Mouse (Mus musculus): Measurements from ENCODE around the gene Wnk2. TPM values are rescaled to one million over a fixed set of nuclear protein-coding genes. Genes with fewer than 3 reads are reported as not detected.
"Not testable (repeated sequence)": the region's sequence is repeated elsewhere in the genome, so short reads cannot be mapped to it uniquely, and the experiment has no call there.

Wnk2 gene
- total RNA-seq, 2 experiments from 2014 or later, result 0.24 TPM; not detected in 1

- ATAC-seq (replicated peaks; ENCODE audit: low FRiP score, low TSS enrichment, poor library complexity, severe bottlenecking), result no peak
Observed at GRCm38 (mm10) chr13:49069393-49069792, 78.4 kb downstream of the Wnk2 start.

DNA sequence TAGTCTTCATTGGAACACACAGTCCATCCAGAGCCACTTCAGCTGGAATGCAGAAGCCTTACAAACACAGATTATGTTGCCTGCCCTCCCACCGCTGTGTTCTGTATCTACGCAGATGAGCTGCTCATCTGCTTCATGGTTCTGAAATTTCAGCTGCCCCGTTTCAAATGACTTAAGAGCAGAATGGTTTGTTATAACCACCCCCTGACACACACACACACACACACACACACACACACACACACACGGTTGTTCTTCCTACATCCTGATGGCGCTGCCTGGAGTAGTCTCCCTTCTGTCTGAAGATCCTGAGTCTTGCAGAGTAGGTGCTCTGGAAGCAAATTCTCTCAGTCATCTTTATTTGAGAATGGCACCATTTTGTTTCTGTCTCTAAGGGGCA lies 83.6 kb downstream of the Wnk2 start:
- ATAC-seq (replicated peaks; ENCODE audit: low FRiP score, low TSS enrichment, poor library complexity, severe bottlenecking), result no peak

DNA sequence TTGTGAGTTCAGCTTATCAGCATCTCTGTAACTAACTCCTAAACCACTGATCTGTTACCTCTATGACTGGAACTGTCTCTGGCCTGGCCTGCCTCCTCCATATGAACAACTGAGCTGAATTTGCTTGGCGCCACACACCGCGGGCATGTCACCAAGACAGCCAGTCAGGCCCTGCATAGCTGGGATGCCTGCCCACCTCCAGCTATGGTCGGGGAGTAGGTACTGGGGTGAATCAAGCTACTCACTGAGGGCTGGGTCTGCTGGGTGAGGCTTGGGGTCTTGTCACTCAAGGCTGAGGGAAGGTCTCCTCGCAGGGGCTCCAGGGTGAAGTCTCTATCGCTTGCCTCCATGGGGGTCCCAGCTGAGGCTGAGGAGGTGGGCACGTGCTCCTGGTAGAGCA lies 87.4 kb downstream of the Wnk2 start:
- no peak for ATAC-seq (replicated peaks; ENCODE audit: low FRiP score, low TSS enrichment, poor library complexity, severe bottlenecking)

- peak; percentile 59; the same call in 1 of the 2 replicates for ATAC-seq (replicated peaks; ENCODE audit: low FRiP score, low TSS enrichment, poor library complexity, severe bottlenecking)
Observed at GRCm38 (mm10) chr13:49058528-49058927, 89.3 kb downstream of the Wnk2 start.

- ATAC-seq (replicated peaks; ENCODE audit: low FRiP score, low TSS enrichment, poor library complexity, severe bottlenecking), result no peak
Observed at GRCm38 (mm10) chr13:49056304-49056703, 91.5 kb downstream of the Wnk2 start.

DNA sequence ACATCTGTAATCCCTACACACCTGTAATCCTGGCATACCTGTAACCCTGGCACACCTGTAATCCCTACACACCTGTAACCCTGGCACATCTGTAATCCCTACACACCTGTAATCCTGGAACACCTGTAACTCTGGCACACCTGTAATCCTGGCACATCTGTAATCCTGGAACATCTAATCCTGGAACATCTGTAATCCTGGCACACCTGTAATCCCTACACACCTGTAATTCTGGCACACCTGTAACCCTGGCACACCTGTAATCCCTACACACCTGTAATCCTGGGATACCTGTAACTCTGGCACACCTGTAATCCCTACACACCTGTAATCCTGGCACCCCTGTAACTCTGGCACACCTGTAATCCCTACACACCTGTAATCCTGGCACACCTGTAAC lies 93.1 kb downstream of the Wnk2 start:
- ATAC-seq (replicated peaks; ENCODE audit: low FRiP score, low TSS enrichment, poor library complexity, severe bottlenecking), result not testable (repeated sequence)

- ATAC-seq (replicated peaks; ENCODE audit: low FRiP score, low TSS enrichment, poor library complexity, severe bottlenecking), result no peak
Observed at GRCm38 (mm10) chr13:49053333-49053732, 94.5 kb downstream of the Wnk2 start.

- peak; percentile 64 for ATAC-seq (replicated peaks; ENCODE audit: low FRiP score, low TSS enrichment, poor library complexity, severe bottlenecking)
Observed at GRCm38 (mm10) chr13:49052512-49052911, 95.3 kb downstream of the Wnk2 start.

DNA sequence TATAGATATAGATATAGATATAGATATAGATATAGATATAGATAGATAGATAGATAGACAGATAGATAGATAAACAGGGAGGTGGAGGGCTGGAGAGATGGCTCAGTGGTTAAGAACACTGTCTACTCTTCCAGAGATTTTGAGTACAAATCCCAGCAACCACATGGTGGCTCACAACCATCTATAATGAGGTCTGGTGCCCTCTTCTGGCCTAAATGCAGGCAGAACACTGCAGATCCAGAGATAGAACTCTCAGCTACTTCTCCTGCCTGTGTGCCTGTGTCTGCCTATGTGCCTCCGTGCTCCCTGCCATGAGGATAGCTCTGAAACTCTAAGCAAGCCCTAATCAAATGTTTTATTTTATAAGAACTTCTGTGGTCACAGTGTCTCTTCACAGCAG lies 100.4 kb downstream of the Wnk2 start:
- ATAC-seq (replicated peaks; ENCODE audit: low FRiP score, low TSS enrichment, poor library complexity, severe bottlenecking), result no peak

DNA sequence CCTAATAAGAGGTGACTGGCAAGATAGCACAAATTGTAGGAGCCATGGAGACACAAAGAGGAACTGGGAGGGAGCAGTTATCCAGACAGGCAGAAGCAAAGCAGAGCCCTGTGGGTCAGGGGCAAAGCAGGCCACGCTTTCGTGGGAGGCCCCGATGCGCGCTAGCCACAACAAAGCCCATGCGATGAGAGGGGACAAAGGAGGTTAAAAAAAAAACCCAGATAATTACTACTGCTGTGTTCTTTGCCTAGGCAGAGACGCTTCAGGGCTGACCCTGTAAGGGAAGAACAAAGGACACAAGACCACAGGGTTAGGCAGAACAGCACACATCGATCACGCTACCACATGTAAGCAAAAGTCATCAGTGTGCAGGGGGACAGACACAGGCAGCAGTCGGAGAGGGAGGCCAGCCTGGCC lies 103.7 kb downstream of the Wnk2 start:
- ATAC-seq (replicated peaks; ENCODE audit: low FRiP score, low TSS enrichment, poor library complexity, severe bottlenecking), result no peak

GRCm38 (mm10) chr13:49042371-49042770 lies 105.4 kb downstream of the Wnk2 start:
- no peak for ATAC-seq (replicated peaks; ENCODE audit: low FRiP score, low TSS enrichment, poor library complexity, severe bottlenecking)

DNA sequence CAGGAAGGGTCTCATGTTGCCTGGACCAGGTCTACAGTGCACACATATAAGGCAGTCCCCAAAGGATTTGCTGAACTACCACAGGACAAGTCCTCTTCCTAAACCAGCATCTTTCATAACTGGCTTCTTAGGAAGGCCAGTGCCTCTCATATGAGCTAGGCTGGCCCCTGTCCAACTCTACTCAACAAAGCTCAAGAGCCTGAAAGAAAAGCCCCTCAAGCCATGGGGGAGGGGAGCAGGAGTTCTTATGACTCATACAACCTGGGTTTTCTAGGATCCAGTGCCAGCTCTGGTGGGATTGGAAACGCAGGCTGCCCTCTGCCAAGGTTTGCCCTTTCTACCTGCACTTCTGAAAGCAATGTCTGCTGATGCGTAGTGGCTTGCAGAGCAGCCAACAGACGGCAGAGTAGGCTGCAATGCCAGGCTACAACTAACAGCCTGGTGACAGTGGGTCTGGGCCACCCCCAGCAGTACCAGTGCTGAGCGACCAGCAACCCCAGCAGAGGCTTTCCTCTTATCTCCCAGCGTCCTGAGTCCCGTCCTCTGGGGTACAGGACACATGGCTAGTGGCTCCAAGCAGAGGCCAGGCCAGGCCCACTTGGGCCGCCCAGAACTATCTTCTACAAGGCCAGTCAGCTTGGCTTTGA lies 110.8 kb downstream of the Wnk2 start:
- ATAC-seq (replicated peaks; ENCODE audit: low FRiP score, low TSS enrichment, poor library complexity, severe bottlenecking), result no peak

DNA sequence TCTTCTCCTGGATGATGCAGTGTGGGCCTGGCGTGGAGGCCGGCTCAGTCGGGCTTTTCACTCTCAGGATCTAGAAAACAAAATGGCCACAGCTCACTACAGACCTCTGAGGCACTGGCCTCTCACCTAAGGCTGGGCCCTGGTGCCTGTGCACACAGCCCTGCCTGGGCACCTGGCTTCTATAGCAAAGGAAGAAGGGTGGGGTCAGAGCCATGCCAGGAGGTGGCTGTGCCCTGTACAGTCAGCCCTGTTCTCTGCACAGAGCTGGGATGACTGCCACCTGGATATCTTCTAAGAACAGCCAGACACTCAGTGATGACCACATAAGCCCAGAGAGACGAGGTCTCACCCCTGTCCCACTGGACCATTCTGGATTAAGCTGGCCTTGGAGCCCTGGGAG lies 111.4 kb downstream of the Wnk2 start:
- ATAC-seq (replicated peaks; ENCODE audit: low FRiP score, low TSS enrichment, poor library complexity, severe bottlenecking), result no peak

- ATAC-seq (replicated peaks; ENCODE audit: low FRiP score, low TSS enrichment, poor library complexity, severe bottlenecking), result no peak
Observed at GRCm38 (mm10) chr13:49031029-49031428, 116.8 kb downstream of the Wnk2 start.

DNA sequence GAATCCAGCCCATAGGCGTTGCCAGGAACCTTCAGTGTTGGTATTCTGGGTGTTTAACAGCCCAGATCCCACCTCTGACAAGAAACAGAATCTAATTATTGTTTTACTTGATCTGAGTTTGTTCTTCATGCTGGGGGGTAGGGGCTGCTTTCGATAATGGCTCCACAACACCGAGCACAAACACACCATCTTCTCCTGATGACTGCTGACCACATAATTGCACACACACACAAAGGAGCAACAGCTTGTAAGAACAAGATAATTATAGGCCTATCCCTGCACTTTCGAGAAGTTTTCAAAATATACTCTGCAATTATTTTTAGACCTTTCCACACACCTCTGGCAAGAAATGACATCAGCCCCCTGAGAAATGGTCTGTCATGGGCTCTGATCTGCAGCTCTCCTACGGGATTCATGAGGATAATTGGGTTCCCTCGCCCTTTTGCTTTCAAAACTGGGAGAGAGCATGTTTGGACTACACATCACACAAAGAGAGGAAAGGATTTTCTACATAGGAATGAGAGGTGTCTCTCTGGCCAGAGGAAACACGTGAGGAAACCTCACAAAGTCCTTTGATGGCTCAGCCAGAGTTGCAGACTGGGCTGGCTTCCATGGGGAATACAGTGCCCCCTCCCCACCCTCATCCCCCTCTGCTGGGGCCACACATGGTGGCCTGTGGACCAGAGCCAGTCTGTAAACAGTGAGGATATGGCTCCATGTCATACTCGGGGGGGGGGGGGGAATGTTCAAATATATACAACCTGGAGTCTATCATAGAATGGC lies 118.9 kb downstream of the Wnk2 start:
- no peak for ATAC-seq (replicated peaks; ENCODE audit: low FRiP score, low TSS enrichment, poor library complexity, severe bottlenecking)

DNA sequence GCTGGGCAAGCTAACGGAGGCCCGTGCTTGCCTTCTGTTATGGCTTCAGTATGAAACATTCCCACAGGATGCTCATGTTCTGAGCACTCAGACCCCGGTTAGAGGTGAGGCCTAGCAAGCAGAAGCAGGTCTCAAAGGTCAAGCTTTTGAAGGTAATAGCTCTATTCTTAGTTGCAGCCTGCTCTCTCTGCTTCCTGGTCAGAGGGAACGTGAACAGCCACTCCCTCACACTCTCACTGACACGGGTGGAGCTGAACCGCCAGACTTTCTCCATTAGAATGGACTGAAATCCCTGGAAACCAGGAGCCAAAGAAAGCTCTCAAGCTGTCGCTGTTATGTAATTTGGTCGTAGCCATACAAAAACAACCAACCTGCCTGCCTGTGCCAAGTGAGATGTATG lies 120.8 kb downstream of the Wnk2 start:
- ATAC-seq (replicated peaks; ENCODE audit: low FRiP score, low TSS enrichment, poor library complexity, severe bottlenecking), result no peak

DNA sequence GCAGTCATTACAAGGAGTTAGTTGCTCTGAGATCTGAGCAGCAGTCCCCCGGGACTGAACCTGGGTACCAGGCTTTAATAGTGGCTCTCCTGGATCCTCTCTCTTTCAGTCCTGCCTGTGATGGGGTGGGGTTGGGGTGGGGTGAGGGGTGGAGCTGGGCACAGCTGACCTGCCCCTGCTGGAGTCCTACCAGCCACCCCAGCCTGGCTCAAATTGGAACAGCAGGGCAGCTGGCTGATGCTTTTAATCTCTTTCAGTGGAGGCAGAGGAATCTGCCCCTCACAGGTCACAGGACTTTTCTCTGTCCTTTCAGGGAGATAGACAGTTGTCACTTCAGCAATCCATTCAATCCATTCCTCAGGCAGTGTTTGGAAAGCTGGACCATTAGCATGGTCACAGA lies 122.3 kb downstream of the Wnk2 start:
- no peak for ATAC-seq (replicated peaks; ENCODE audit: low FRiP score, low TSS enrichment, poor library complexity, severe bottlenecking)

- peak; percentile 62; the same call in 1 of the 2 replicates for ATAC-seq (replicated peaks; ENCODE audit: low FRiP score, low TSS enrichment, poor library complexity, severe bottlenecking)
Observed at GRCm38 (mm10) chr13:49024763-49025162, 123.1 kb downstream of the Wnk2 start.

DNA sequence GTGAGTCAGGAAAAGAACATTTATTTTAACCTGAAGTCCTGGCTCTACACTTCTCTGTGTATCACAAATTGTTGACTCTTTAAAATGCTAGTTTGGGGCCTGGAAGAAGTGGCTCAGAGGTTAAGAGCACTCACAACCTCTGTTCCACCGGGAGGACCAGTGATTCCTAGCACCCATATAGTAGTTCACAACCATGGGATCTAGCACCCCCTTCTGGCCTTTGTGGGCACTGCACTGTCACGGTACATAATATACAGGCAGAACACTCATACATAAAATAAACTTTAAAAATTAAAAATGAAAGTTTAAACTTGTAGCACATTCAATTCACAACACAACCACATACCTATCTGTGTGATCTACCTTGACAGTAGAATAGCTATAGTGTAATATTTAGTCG lies 126.1 kb downstream of the Wnk2 start:
- peak; percentile 74 for ATAC-seq (replicated peaks; ENCODE audit: low FRiP score, low TSS enrichment, poor library complexity, severe bottlenecking)

- peak; percentile 58 for ATAC-seq (replicated peaks; ENCODE audit: low FRiP score, low TSS enrichment, poor library complexity, severe bottlenecking)
Observed at GRCm38 (mm10) chr13:49020152-49020551, 127.7 kb downstream of the Wnk2 start.

DNA sequence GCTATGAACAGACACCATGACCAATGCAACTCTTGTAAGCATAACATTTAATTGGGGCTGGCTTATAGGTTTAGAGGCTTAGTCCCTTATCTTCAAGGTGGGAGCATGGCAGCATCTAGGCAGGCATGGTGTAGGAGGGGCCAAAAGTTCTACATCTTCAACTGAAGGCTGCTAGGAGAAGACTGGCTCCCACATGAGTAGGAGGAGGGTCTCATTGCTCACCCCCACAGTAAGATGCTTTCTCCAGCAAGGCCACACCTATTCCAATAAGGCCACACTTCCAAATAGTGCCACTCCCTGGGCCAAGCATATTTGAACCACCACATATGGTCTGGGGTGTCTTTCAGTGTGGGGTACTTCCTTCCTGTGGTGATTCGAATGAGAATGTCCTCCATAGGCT lies 130.4 kb downstream of the Wnk2 start:
- ATAC-seq (replicated peaks; ENCODE audit: low FRiP score, low TSS enrichment, poor library complexity, severe bottlenecking), result no peak
